Mouse (Mus musculus) frontal cortex, postnatal 14 days (tissue): ENCODE data around the gene Fcho1.
A peak's percentile ranks its signal among the peaks of the same experiment; 100 is the strongest.
"Not testable (repeated sequence)": the region's sequence is repeated elsewhere in the genome, so short reads cannot be mapped to it uniquely, and the experiment has no call there.

ENCODE experiments used
- DNase-seq, 2 experiments: peaks; one replicate each; pipeline ENCODE4 v3.0.0; 2022; ENCODE audit warnings: low spot score in 2 of 2

Gene Fcho1

GRCm38 (mm10) chr8:71718252-71718651 is 7.3 kb downstream of the Fcho1 start:
- no peak for DNase-seq

- DNase-seq, result no peak
Measured at GRCm38 (mm10) chr8:71717096-71717495, 8.4 kb downstream of the Fcho1 start.

DNA sequence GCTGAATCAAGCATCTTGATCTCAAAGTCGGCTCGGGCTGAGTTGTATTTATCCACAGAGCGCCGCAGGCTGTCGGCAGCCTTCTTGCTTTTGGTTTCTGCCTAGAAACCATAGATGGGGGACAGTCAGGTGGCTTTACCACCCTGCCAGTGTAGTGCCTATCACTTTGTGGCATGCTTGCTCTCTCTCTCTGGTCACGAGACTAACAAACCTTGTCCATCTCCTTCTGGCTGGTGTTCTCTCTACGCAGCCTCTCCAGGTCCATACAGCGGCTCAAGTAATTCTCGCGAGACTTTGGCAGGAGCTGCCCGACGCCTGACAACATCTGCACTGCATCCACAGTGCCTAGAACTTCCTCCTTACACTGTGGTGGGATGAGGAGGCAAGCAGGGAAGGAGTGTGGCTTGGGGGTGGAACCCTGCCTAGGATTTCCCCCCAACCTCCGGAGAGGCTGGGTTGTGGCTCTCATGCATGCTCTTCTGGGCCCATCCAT is 8.9 kb downstream of the Fcho1 start:
- no peak for DNase-seq

GRCm38 (mm10) chr8:71715531-71715930 is 10.0 kb downstream of the Fcho1 start:
- DNase-seq, result no peak

DNA sequence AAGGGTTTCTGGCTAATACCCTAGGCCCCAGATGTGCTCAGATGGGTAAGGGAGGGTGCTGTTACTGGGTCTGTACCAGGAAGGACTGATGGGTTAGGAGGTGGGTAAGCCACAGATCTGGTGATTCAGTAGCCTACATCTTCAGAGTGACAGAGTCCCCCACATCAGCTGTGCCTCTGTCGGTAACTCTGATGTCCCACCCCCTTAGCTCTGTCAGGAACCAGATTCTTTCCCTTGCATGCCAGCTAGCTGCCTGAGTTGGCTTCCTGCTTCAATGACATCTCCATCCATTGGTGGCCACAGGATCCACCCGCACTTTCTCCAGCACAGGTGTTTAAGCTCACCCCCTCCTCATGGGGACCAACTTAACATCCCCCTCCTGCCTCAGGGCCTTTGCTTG is 13.9 kb downstream of the Fcho1 start:
- DNase-seq, result peak in 1 of 2 experiments; percentile 8

GRCm38 (mm10) chr8:71709800-71710446 is 15.6 kb downstream of the Fcho1 start:
- DNase-seq, result peak; percentile 66 to 84

GRCm38 (mm10) chr8:71709134-71709799 is 16.2 kb downstream of the Fcho1 start:
- DNase-seq, result no peak

DNA sequence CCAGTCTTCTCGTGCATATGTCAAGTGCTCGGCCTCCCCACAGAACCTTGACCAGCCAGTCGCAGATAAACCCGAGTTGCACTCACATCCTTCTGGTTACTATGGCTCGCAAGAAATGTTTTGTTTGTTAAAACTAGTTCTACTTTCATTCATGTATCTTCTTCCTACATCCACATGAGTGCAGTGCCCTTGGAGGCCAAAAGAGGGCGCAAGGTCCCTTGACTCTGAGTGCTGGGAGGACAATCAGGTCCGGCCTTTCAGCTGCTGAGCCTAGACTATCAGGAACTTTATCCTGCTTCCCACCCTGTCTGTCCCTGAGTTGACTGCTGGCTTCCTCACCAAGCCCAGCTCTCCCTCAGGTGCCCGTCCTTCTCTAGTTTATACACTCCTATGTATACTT is 17.6 kb downstream of the Fcho1 start:
- DNase-seq, result no peak

GRCm38 (mm10) chr8:71703400-71703799 is 22.1 kb downstream of the Fcho1 start:
- not testable (repeated sequence) for DNase-seq

DNA sequence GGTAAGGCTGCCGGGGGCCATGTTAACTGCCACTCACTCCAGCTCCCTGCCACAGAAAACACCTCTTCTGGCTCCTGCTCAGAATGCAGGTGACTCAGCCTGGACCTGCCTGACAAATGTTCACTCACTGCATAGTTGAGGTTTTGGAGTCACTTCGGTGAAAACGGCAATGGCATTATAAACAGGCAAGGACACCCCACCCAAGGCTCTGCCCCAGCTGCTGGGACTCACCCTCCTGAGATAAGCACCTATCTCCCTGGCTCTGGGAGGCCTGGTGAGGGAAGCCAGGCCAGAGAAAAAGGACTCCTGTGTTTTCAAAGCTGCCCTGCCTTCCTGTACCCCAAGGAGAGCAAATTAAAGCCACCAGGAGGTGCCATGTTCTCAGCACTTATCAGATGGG is 22.6 kb downstream of the Fcho1 start:
- no peak for DNase-seq

- DNase-seq, result no peak
Measured at GRCm38 (mm10) chr8:71702087-71702432, 23.5 kb downstream of the Fcho1 start.

DNA sequence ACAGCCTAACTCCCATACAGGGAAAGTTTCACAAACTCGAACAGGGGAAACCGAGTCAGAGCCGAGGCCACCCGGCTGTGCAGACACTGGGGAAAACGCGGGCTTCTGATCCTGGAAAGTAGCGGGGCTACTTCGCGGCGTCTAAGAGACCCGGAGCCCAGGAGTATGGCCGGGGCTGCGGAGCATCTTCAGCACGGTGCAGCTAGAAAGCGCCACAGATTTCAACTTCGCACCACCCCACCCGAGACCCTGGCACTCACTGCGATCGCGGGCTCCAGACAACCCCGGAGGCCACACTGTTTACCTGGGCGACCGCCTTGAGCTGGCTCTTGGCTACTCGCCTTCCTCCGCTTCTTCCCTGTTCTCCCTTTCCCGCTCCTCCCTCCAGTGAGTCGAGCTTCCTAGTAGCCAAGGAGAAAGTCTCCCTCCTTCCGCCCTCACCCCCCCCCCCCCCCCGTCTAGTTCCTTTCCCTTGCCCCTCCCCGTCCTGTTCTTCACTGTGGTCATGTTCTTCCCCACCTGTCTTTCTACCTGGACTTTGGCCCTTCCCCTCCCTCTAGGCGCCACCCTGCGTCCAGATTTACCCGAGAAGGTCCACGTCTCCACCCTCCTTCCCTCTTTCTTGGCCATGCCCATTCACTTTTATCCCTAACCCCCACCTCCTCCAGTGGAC is 24.0 kb downstream of the Fcho1 start, which contains the start of gene B3gnt3:
TSS of gene B3gnt3 (minus strand) at position 376 of the 673 bp plus-strand sequence.
- no peak for DNase-seq

- DNase-seq, result no peak
Measured at GRCm38 (mm10) chr8:71700493-71701269, 24.8 kb downstream of the Fcho1 start.

DNA sequence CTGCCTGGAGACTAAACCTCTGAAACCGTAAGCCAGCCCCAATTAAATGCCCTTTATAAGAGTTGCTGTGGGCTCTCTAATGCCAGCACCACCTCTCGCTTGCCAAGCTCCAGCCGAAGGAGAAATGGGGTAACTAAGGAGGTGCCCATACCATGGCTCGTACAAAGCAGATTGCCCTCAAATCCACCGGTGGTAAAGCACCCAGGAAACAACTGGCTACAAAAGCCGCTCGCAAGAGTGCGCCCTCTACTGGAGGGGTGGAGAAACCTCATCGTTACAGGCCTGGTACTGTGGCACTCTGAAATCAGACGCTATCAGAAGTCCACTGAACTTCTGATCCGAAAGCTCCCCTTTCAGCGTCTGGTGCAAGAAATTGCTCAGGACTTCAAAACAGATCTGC is 30.1 kb downstream of the Fcho1 start:
- not testable (repeated sequence) for DNase-seq

GRCm38 (mm10) chr8:71693166-71694041 is 32.1 kb downstream of the Fcho1 start:
- DNase-seq, result no peak

DNA sequence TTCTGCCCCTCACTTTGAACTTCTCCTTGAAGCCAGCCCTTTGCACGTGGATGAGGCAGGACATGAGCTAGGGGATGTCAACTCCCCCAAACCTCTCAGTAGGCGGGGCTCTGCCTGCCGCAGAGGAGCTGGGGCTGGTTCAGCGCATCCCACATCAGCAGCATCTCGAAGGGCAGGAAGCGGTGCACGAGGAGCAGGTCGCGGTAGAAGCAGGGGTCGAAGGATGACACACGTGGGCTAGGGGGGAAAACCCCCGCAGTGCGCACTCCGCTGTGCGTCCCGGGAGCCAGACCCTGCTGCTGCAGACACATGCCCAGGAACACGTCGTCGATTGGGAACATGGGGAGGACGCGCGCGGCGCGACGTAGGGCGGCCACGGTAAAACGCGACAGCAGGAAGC is 33.0 kb downstream of the Fcho1 start:
- no peak for DNase-seq

- no peak for DNase-seq
Measured at GRCm38 (mm10) chr8:71689028-71689427, 36.5 kb downstream of the Fcho1 start, which contains the start of gene Insl3. Gene Insl3, plus strand, starts transcription at chr8:71689214.

GRCm38 (mm10) chr8:71687616-71688015 is 37.9 kb downstream of the Fcho1 start:
- no peak for DNase-seq

- DNase-seq, result no peak
Measured at GRCm38 (mm10) chr8:71686143-71686734, 39.3 kb downstream of the Fcho1 start.

- no peak for DNase-seq
Measured at GRCm38 (mm10) chr8:71685573-71685972, 39.9 kb downstream of the Fcho1 start.

- no peak for DNase-seq
Measured at GRCm38 (mm10) chr8:71684701-71685100, 40.8 kb downstream of the Fcho1 start.
